Mouse (Mus musculus): ENCODE results near the gene Kti12. TPM values are rescaled to one million over a fixed set of nuclear protein-coding genes. Genes with fewer than 3 reads are reported as not detected.
A peak's percentile ranks its signal among the peaks of the same experiment; 100 is the strongest.

Gene Kti12
- total RNA-seq, 1 experiment from 2014 or later = 32.4 TPM

DNA sequence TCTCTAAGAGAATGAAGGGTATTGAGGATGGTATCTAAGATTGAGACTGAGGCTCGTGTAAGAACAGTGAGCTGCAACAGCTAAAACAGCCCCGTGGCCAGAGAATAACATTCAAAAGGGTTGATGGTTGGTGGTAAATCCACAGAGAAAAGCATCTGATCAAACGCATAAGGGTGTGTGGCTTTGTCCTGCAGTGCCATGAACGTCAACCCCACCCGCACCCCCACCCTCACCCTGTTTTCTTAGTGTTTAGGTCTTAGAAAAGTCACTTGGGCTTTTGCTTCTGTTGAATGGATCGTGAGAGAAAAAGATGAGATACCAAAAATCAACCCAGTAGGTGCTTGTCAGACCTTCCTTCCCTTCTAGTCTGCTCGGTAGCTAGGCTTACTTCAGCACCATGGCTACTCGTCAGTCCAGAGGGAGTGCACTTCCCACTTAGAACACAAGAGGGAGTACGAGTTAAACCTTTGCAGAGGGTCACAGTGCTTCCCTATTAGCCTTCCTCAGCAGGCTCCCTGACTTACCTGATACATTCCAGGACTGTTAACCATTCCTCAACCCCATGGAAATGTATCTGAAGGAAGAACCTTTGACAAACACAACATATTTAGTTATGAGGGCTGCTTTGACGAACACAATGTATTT is 22.3 kb downstream of the Kti12 start:
- DNase-seq = peak; percentile 52

DNA sequence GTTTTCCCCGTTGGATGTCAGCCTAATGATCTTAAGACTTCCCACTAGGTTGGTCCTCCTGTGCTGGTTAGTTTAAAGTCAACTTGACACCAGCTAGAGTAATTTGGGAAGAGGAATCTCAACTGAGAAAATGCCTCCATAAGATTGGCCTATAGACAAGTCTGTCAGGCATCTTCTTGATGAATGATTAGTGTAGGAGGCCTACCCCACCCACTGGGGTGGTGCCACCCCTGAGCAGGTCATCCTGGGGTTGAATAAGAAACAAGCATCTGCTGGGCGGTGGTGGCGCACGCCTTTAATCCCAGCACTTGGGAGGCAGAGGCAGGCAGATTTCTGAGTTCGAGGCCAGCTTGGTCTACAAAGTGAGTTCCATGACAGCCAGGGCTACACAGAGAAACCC is 26.2 kb downstream of the Kti12 start:
- no peak for DNase-seq

DNA sequence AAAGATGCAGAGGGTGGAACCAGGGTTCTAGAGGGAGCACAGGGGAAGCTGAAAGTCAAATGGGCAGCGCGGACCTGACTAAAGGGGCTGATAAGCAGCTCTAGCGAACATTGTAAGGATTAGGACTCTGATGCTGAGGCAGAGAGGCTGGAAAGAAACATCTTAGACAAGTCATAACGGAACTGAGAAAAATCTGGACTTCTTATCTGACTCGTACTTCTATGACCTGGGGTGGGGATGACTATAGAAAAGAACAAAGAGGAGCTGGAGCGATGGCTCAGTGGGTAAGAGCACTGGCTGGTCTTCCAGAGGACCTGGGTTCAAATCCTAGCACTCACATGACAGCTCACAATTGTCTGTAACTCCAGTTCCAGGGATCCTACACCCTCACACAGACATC is 30.3 kb downstream of the Kti12 start:
- DNase-seq = no peak

DNA sequence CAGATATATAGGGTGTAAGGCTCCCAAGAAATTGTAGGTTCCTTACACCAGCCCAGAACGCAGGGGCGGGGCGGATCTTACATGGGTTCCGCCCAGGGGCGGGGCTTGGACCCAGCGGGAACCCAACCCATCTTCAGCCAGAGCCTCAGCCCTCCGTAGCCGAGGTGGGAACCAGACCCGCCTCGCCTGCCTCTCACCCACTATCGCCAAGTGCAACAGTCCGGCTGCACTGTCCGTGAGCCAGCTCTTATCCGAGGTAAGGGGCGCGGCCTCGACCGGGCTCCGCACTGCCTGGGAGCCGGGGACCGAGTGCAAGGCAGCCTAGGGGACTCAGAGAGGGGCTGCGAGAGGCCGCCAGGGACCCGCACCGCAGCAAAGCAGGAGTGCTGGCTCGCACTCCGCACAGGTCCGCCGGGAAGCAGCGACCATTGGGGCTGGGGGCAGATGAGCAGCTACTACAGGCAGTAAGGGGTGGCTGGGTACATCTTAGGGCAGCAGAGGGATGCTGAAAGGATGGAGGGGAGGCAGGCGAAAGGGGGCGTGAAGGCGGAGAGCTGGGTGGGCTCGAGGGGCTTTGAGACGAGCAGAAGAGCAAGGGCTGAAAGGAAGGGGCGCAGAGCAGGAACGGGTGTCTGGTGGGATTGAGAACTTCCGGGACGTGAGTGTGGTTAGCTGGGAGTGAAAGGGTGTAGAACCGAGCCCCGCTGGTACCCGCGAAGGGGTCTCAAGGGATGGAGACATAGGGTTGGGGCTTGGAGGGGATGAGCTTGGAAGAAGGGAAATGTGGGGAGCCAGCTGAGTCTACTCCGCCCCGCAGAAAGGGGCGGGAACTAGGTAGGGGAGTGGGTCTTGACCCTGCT is 31.6 kb downstream of the Kti12 start, which contains the start of gene Rab3b:
Gene Rab3b (plus strand): TSS at position 101 of the 860 bp plus-strand sequence.
- DNase-seq = peak; percentile 66

DNA sequence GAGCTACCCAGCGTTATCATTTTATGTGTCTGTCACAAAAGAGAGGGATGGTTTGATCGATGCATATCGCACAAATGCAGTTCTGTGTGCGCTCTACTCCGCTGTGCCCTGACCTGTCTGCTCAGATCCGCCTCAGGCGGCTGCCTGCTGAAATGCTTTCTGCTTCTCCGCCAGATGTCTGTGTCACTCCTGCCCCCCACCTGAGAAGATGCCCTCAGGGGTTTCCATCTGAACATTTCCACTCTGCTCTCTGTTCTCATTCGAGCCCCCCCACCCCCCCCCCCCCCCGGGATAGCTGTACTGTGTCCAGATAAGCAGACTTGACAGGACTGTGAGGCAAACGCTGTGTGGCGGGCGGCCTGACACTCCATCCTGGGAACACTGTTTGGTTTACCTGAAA is 36.2 kb downstream of the Kti12 start:
- no peak for DNase-seq

DNA sequence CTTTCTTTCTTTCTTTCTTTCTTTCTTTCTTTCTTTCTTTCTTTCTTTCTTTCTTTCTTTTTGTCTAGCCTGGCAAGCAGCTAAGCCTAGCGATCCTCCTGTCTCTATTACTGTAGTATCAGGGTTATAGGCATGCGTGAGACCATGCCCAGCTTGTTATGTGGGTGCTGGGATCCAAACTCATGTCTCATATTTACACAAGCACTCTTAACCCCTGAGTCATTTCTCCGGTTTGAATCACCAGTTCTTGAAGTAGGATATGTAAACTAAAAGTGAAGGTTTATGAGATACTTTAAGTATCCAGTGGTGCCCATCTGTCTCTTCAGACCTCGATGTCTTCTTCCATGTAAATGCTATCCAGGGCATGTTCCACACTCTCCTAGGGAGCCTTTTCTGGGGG is 39.9 kb downstream of the Kti12 start:
- DNase-seq = no peak

DNA sequence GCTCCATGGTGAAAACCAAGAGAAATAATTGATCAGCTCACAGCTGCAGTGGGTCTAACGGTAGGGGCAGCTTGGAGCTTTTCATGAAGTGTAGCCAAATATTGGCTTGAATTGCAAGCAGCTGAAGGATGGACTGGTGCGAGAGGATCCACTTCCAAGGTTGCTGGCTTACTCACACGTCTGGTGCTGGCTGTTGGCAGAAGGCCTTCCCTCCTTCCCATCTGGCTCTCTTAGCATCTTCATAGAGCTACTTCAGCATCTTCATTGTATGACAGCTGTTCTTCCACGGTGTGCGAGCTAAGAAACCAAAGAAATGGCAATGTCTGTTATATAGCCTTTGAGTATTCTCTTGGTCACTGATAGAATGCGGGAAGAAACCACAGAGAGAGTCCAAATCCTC is 43.3 kb downstream of the Kti12 start:
- DNase-seq = no peak

Other genes starting within 250 kb of the Kti12 start
- 55.9 and 66.4 TPM in 2 replicates for gene Cc2d1b, start 227.8 kb upstream of the Kti12 start, total RNA-seq (2021)
- gene 3110021N24Rik, start 128.1 kb upstream of the Kti12 start, total RNA-seq (2021) = 0.61 and 1.2 TPM in 2 replicates
- 31.5 and 31.6 TPM in 2 replicates for gene Zfyve9, start 67.0 kb upstream of the Kti12 start, total RNA-seq (2021)
- gene Btf3l4, start 14.2 kb upstream of the Kti12 start, total RNA-seq (2021) = 94.9 and 144 TPM in 2 replicates
- gene Txndc12, start 13.2 kb upstream of the Kti12 start, total RNA-seq (2021) = 72.1 and 75.5 TPM in 2 replicates
- not detected in 2 replicates for gene A730015C16Rik, start 834 bp downstream of the Kti12 start, total RNA-seq (2021)
- 29.5 and 41.9 TPM in 2 replicates for gene Rab3b, start 31.3 kb downstream of the Kti12 start, total RNA-seq (2021)
- gene Nrd1, start 152.9 kb downstream of the Kti12 start, total RNA-seq (2021) = 119 and 126 TPM in 2 replicates

Data from adrenal gland, postnatal 25 days (tissue).